Mouse (Mus musculus) forebrain, embryonic 10.5 days (tissue): Measurements from ENCODE around the gene Usp47. TPM values are rescaled to one million over a fixed set of nuclear protein-coding genes. Genes with fewer than 3 reads are reported as not detected.

Source experiments
- DNase-seq: peaks from one replicate; pipeline ENCODE4 v3.0.0-alpha.2; 2017; ENCODE audit warnings: low spot score; ENCODE audit errors: extremely low spot score
- H3K27ac ChIP-seq: fragments of 300-500 bp; sonication (generic); 2 replicates; pipeline ENCODE4 v1.5.1; 2016; ENCODE audit warnings: mild to moderate bottlenecking
- H3K27me3 ChIP-seq: fragments of 300-500 bp; sonication (generic); 2 replicates; pipeline ENCODE4 v1.6.1; 2016; ENCODE audit warnings: mild to moderate bottlenecking; ENCODE audit not compliant: poor library complexity, severe bottlenecking
- H3K36me3 ChIP-seq: fragments of 300-500 bp; sonication (generic); replicated peaks from 2 replicates; pipeline ENCODE4 v1.6.1; 2016; ENCODE audit warnings: mild to moderate bottlenecking, moderate library complexity
- H3K4me1 ChIP-seq: fragments of 300-500 bp; sonication (generic); 2 replicates; pipeline ENCODE4 v1.6.1; 2016
- H3K4me3 ChIP-seq: fragments of 300-500 bp; sonication (generic); 2 replicates; pipeline ENCODE4 v1.5.1; 2016; ENCODE audit warnings: mild to moderate bottlenecking, moderate library complexity
- H3K9me3 ChIP-seq: fragments of 300-500 bp; sonication (generic); 2 replicates; pipeline ENCODE4 v1.6.1; 2016; ENCODE audit warnings: mild to moderate bottlenecking, moderate library complexity
- WGBS: fragments of 180-500 bp; shearing (Covaris S2); methylation state at CpG from one replicate; pipeline ENCODE4 v1.1.7; 2016; 5-methylcytosine and 5-hydroxymethylcytosine counted together
- polyA plus RNA-seq: library from polyadenylated mRNA; unstranded; fragments of >200 nt; fragmentation: Nextera tagmentation; extraction: Ambion mirVana; gene quantifications from 2 replicates; pipeline ENCODE4 v1.2.1, GENCODE M21; 2016

The Usp47 gene
- polyA plus RNA-seq, 1 experiment from 2014 or later: 86.0 TPM

- Histone ChIP-seq H3K27me3 (no peaks in the 10 kb centered on the region), H3K27ac (no peak overlapping the region), H3K9me3 (no peaks in the 10 kb centered on the region), H3K4me3 (no peak overlapping the region), H3K4me1 (peaks cover 10% of the 10 kb centered on the region), H3K36me3 (no peaks in the 10 kb centered on the region)
- no peak for DNase-seq
- 92% methylated on average over 6 of the region's 6 CpGs for WGBS
These were observed 10.6 kb upstream of the Usp47 start for GRCm38 (mm10) chr7:112012621-112013177.

GRCm38 (mm10) chr7:112014148-112014547 lies 9.2 kb upstream of the Usp47 start:
- no peaks in the 10 kb centered on the region for H3K9me3 ChIP-seq
- 86% methylated on average over 2 of the region's 2 CpGs for WGBS

GRCm38 (mm10) chr7:112022506-112023149 lies 676 bp upstream of the Usp47 start:
- Histone ChIP-seq H3K4me3 (peak overlapping the region; percentile 94), H3K4me1 (peaks cover 32% of the 10 kb centered on the region), H3K36me3 (peaks cover under 1% of the 10 kb centered on the region; the same call in 1 of the 2 replicates), H3K27ac (peak overlapping the region; percentile 99), H3K9me3 (no peaks in the 10 kb centered on the region), H3K27me3 (peaks cover 12% of the 10 kb centered on the region; the same call in 1 of the 2 replicates)
- no peak for DNase-seq
- 9% methylated on average over 17 of the region's 17 CpGs for WGBS

More at GRCm38 (mm10) chr7:112014148-112014547, 9.2 kb upstream of the Usp47 start:
- H3K36me3 ChIP-seq: no peaks in the 10 kb centered on the region
- H3K27ac ChIP-seq: no peak overlapping the region
- H3K4me3 ChIP-seq: no peak overlapping the region
- H3K27me3 ChIP-seq: no peaks in the 10 kb centered on the region
- peaks cover 10% of the 10 kb centered on the region for H3K4me1 ChIP-seq
- DNase-seq: no peak

- WGBS: under 1% methylated on average over 58 of the region's 58 CpGs
- peak overlapping the region; percentile 99 for H3K27ac ChIP-seq
- H3K4me3 ChIP-seq: peak overlapping the region; percentile 94
- H3K36me3 ChIP-seq: peaks cover 13% of the 10 kb centered on the region
- DNase-seq: no peak
- peaks cover 32% of the 10 kb centered on the region for H3K4me1 ChIP-seq
- no peaks in the 10 kb centered on the region for H3K9me3 ChIP-seq
- peaks cover 12% of the 10 kb centered on the region; the same call in 1 of the 2 replicates for H3K27me3 ChIP-seq
These were observed 519 bp downstream of the Usp47 start for GRCm38 (mm10) chr7:112023601-112024445.

GRCm38 (mm10) chr7:112024446-112024730 lies 1.1 kb downstream of the Usp47 start:
- WGBS: 38% methylated on average over 7 of the region's 7 CpGs

GRCm38 (mm10) chr7:112024856-112025255 lies 1.6 kb downstream of the Usp47 start:
- no peaks in the 10 kb centered on the region for H3K9me3 ChIP-seq
- H3K27ac ChIP-seq: 0 out of 2 replicates have a peak overlapping the region, but pooled peaks have one; percentile 99
- peaks cover 12% of the 10 kb centered on the region; the same call in 1 of the 2 replicates for H3K27me3 ChIP-seq
- 49% methylated on average over 5 of the region's 5 CpGs for WGBS
- DNase-seq: no peak
- peak overlapping the region; percentile 94 for H3K4me3 ChIP-seq
- H3K36me3 ChIP-seq: peaks cover 16% of the 10 kb centered on the region
- H3K4me1 ChIP-seq: peaks cover 32% of the 10 kb centered on the region

More at GRCm38 (mm10) chr7:112024446-112024730, 1.1 kb downstream of the Usp47 start:
- peaks cover 12% of the 10 kb centered on the region; the same call in 1 of the 2 replicates for H3K27me3 ChIP-seq
- peak overlapping the region; percentile 99 for H3K27ac ChIP-seq
- peak overlapping the region; percentile 94 for H3K4me3 ChIP-seq
- H3K4me1 ChIP-seq: peaks cover 32% of the 10 kb centered on the region
- H3K9me3 ChIP-seq: no peaks in the 10 kb centered on the region
- DNase-seq: no peak
- H3K36me3 ChIP-seq: peaks cover 16% of the 10 kb centered on the region

GRCm38 (mm10) chr7:112030594-112030993 lies 7.3 kb downstream of the Usp47 start:
- H3K36me3 ChIP-seq: peaks cover 30% of the 10 kb centered on the region
- no peak overlapping the region for H3K27ac ChIP-seq
- 94% methylated on average over 1 of the region's 1 CpGs for WGBS
- no peak overlapping the region for H3K4me3 ChIP-seq
- peaks cover 12% of the 10 kb centered on the region for H3K4me1 ChIP-seq
- no peaks in the 10 kb centered on the region for H3K27me3 ChIP-seq
- no peaks in the 10 kb centered on the region for H3K9me3 ChIP-seq
- DNase-seq: no peak

GRCm38 (mm10) chr7:112035804-112036203 lies 12.5 kb downstream of the Usp47 start:
- no peaks in the 10 kb centered on the region for H3K4me1 ChIP-seq
- no peaks in the 10 kb centered on the region for H3K27me3 ChIP-seq
- H3K36me3 ChIP-seq: peaks cover 18% of the 10 kb centered on the region
- 0 out of 2 replicates have a peak, but pooled peaks cover 5% of the 10 kb centered on the region for H3K9me3 ChIP-seq
- H3K4me3 ChIP-seq: no peak overlapping the region
- H3K27ac ChIP-seq: no peak overlapping the region
- DNase-seq: no peak
- WGBS: 67% methylated on average over 2 of the region's 2 CpGs

GRCm38 (mm10) chr7:112036636-112037035 lies 13.3 kb downstream of the Usp47 start:
- Histone ChIP-seq H3K9me3 (0 out of 2 replicates have a peak, but pooled peaks cover 5% of the 10 kb centered on the region), H3K4me1 (no peaks in the 10 kb centered on the region), H3K4me3 (no peak overlapping the region), H3K27ac (no peak overlapping the region), H3K36me3 (peaks cover 18% of the 10 kb centered on the region), H3K27me3 (no peaks in the 10 kb centered on the region)
- 85% methylated on average over 1 of the region's 1 CpGs for WGBS
- no peak for DNase-seq

- H3K4me1 ChIP-seq: no peaks in the 10 kb centered on the region
- no peak for DNase-seq
- H3K27me3 ChIP-seq: no peaks in the 10 kb centered on the region
- no peak overlapping the region for H3K27ac ChIP-seq
- H3K9me3 ChIP-seq: 0 out of 2 replicates have a peak, but pooled peaks cover 5% of the 10 kb centered on the region
- H3K4me3 ChIP-seq: no peak overlapping the region
- H3K36me3 ChIP-seq: peaks cover 4% of the 10 kb centered on the region; the same call in 1 of the 2 replicates
These were observed 17.0 kb downstream of the Usp47 start for GRCm38 (mm10) chr7:112040271-112040670.

GRCm38 (mm10) chr7:112042758-112043157 lies 19.5 kb downstream of the Usp47 start:
- Histone ChIP-seq H3K9me3 (0 out of 2 replicates have a peak, but pooled peaks cover 5% of the 10 kb centered on the region), H3K27ac (no peak overlapping the region), H3K4me3 (no peak overlapping the region), H3K27me3 (no peaks in the 10 kb centered on the region), H3K4me1 (no peaks in the 10 kb centered on the region), H3K36me3 (peaks cover 5% of the 10 kb centered on the region; the same call in 1 of the 2 replicates)
- WGBS: 83% methylated on average over 2 of the region's 2 CpGs
- DNase-seq: no peak

- no peak overlapping the region for H3K27ac ChIP-seq
- H3K36me3 ChIP-seq: 0 out of 2 replicates have a peak, but pooled peaks cover 3% of the 10 kb centered on the region
- H3K4me1 ChIP-seq: no peaks in the 10 kb centered on the region
- no peak for DNase-seq
- H3K27me3 ChIP-seq: no peaks in the 10 kb centered on the region
- WGBS: 89% methylated on average over 1 of the region's 1 CpGs
- no peak overlapping the region for H3K4me3 ChIP-seq
- no peaks in the 10 kb centered on the region for H3K9me3 ChIP-seq
These were observed 21.9 kb downstream of the Usp47 start for GRCm38 (mm10) chr7:112045249-112045648.
